ENCODE assay signal across 8 mouse cellular contexts in the genomic region with DNA sequence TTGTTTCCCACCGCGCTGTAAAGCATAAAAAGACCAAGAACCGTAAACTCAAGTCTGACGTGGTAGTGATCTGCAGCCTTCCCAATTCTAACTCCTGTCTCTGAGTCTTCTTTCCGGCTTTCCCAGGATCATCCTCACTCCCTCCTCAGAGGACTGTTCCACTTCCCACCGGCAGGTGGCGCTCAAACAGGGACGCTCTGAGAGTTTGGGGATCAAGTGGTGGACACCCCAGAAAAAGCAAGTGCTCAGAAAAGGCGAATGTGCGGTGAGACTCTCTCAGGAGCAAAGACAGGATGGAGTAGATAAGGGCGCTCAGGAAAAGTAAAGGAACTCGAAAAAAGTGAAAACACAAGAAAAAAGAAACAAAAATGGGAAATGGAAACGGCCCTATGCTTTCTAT. TPM values are rescaled to one million over a fixed set of nuclear protein-coding genes. Genes with fewer than 3 reads are reported as not detected.
A peak's percentile ranks its signal among the peaks of the same experiment; 100 is the strongest.
DNase-seq lines count a peak whose midpoint lies in the region; ATAC-seq and TF ChIP-seq lines count a peak whose summit lies in the region.

No protein-coding gene starts in this region.

- TF ChIP-seq EP300 in heart, postnatal 0 days (IDR thresholded peaks at IDR 0.05; ENCODE audit: low read depth), result no peak

- H3K9ac ChIP-seq in heart, postnatal 0 days (replicated peaks; ENCODE audit: low read depth, low read length), result no peak overlapping the region
- no peak overlapping the region for H3K9ac ChIP-seq in lung, embryonic 16.5 days (ENCODE audit: low read length)

- no peaks in the 10 kb centered on the region for H3K9me3 ChIP-seq in G1E (replicated peaks)
- H3K9me3 ChIP-seq in heart, postnatal 0 days (replicated peaks; ENCODE audit: control insufficient read depth, low read length), result no peaks in the 10 kb centered on the region
- no peaks in the 10 kb centered on the region for H3K9me3 ChIP-seq in lung, embryonic 16.5 days (ENCODE audit: control insufficient read depth, low read length)

- H3K4me3 ChIP-seq in G1E (ENCODE audit: low read depth, low read length), result no peak overlapping the region
- no peak overlapping the region for H3K4me3 ChIP-seq in embryonic fibroblast, embryonic 13.5 days (ENCODE audit: insufficient read depth, low read length)
- peak overlapping the region; percentile 35 for H3K4me3 ChIP-seq in heart, postnatal 0 days (ENCODE audit: low read depth, low read length)
- H3K4me3 ChIP-seq in lung, embryonic 16.5 days (ENCODE audit: low read length), result peak overlapping the region; percentile 29

- H3K4me1 ChIP-seq in G1E (ENCODE audit: insufficient read depth, low read depth, low read length), result no peaks in the 10 kb centered on the region
- no peaks in the 10 kb centered on the region for H3K4me1 ChIP-seq in embryonic fibroblast, embryonic 13.5 days (ENCODE audit: control insufficient read depth, insufficient read depth, low read length)
- H3K4me1 ChIP-seq in heart, postnatal 0 days (ENCODE audit: control insufficient read depth, insufficient read depth), result no peaks in the 10 kb centered on the region
- peaks cover 5% of the 10 kb centered on the region; the same call in 1 of the 2 replicates for H3K4me1 ChIP-seq in lung, embryonic 16.5 days (replicated peaks; ENCODE audit: control insufficient read depth, insufficient read depth, low read length)

- peak overlapping the region; percentile 58 for H3K4me2 ChIP-seq in heart, postnatal 0 days (ENCODE audit: low read depth, low read length)
- peak overlapping the region; percentile 55 for H3K4me2 ChIP-seq in lung, embryonic 16.5 days (ENCODE audit: low read depth, low read length)

- no peak for TF ChIP-seq POLR2A in brain, embryonic 14.5 days (IDR thresholded peaks at IDR 0.05; ENCODE audit: borderline replicate concordance, extremely low read depth, insufficient read depth, insufficient read length, poor library complexity, severe bottlenecking)
- no peak for TF ChIP-seq POLR2A in embryonic fibroblast, embryonic 13.5 days (IDR thresholded peaks at IDR 0.05; ENCODE audit: low read depth, low read length)

- peak; percentile 56 for DNase-seq in G1E (ENCODE audit: low spot score)
- DNase-seq in brain, embryonic 14.5 days (ENCODE audit: low read depth), result peak; percentile 59
- DNase-seq in heart, postnatal 0 days (ENCODE audit: low spot score), result peak; percentile 34
- peak; percentile 37 to 82 for DNase-seq in kidney, postnatal 36 days
- DNase-seq in retina, postnatal 7 days (ENCODE audit: low read depth, low spot score), result peak; percentile 33
- peak; percentile 33 to 43 for DNase-seq in urinary bladder, postnatal 36 days (ENCODE audit: low spot score in 2 of 2)

- peaks cover 9% of the 10 kb centered on the region for H3K36me3 ChIP-seq in G1E (replicated peaks)
- H3K36me3 ChIP-seq in heart, postnatal 0 days (replicated peaks; ENCODE audit: control insufficient read depth, insufficient read depth, low read length), result no peaks in the 10 kb centered on the region
- no peaks in the 10 kb centered on the region; the same call in 1 of the 2 replicates for H3K36me3 ChIP-seq in lung, embryonic 16.5 days (ENCODE audit: control insufficient read depth, insufficient read depth, low read length)

- peak; percentile 80 for TF ChIP-seq CTCF in G1E (IDR thresholded peaks at IDR 0.05; ENCODE audit: low read depth, low read length)
- TF ChIP-seq CTCF in brain, embryonic 14.5 days (IDR thresholded peaks at IDR 0.05; ENCODE audit: borderline replicate concordance, extremely low read depth, insufficient read depth, insufficient read length), result peak; percentile 95
- peak; percentile 82; the same call in 1 of the 2 replicates for TF ChIP-seq CTCF in embryonic fibroblast, embryonic 13.5 days (IDR thresholded peaks at IDR 0.05; ENCODE audit: borderline replicate concordance, insufficient read depth, low read length)
- peak; percentile 89 for TF ChIP-seq CTCF in heart, postnatal 0 days (IDR thresholded peaks at IDR 0.05; ENCODE audit: low read depth)

- ATAC-seq in G1E (ENCODE audit: extremely low read depth, insufficient number of reproducible peaks, low FRiP score, poor library complexity, severe bottlenecking), result no peak; the same call in 1 of the 2 replicates
- ATAC-seq in heart, postnatal 0 days (ENCODE audit: insufficient read depth, low read depth), result 0 out of 2 replicates have a peak, but pooled peaks have one; percentile 35
- 0 out of 2 replicates have a peak, but pooled peaks have one; percentile 44 for ATAC-seq in lung, embryonic 16.5 days (ENCODE audit: low read depth)

- H3K27ac ChIP-seq in embryonic fibroblast, embryonic 13.5 days (ENCODE audit: insufficient read depth, low read length), result no peak overlapping the region
- H3K27ac ChIP-seq in heart, postnatal 0 days (ENCODE audit: low read depth), result no peak overlapping the region
- no peak overlapping the region for H3K27ac ChIP-seq in lung, embryonic 16.5 days (ENCODE audit: low read length)

- no peaks in the 10 kb centered on the region for H3K27me3 ChIP-seq in G1E (ENCODE audit: insufficient read depth, low read length)
- no peaks in the 10 kb centered on the region for H3K27me3 ChIP-seq in heart, postnatal 0 days (ENCODE audit: control insufficient read depth, insufficient read depth, low read length)
- H3K27me3 ChIP-seq in lung, embryonic 16.5 days (ENCODE audit: control insufficient read depth, insufficient read depth, low read depth, low read length), result no peaks in the 10 kb centered on the region

- 19% methylated on average over 13 of the region's 13 CpGs for WGBS in heart, postnatal 0 days
- WGBS in lung, embryonic 16.5 days, result 26% methylated on average over 13 of the region's 13 CpGs

RNA-seq across cellular contexts. Expression of a gene that starts 39.4 kb away (rescaled TPM):
- total RNA-seq in G1E (2014; fragmentation: Nextera tagmentation) (115 and 130 TPM in 2 replicates), G1E (2017) (118 and 119 TPM in 2 replicates)
- polyA plus RNA-seq in G1E (2012), result 154 and 164 TPM in 2 replicates
- polyA plus RNA-seq in brain, embryonic 14.5 days (2012; rRNA removed), result 138 and 144 TPM in 2 replicates
- polyA plus RNA-seq in embryonic fibroblast, embryonic 13.5 days (2011; ENCODE audit: insufficient read length, low read depth, missing spikeins), result 109 and 118 TPM in 2 replicates
- total RNA-seq in heart, postnatal 0 days (2014; rRNA removed; ENCODE audit: low replicate concordance), result 24.5 and 45.6 TPM in 2 replicates
- polyA plus RNA-seq in heart, postnatal 0 days (2015; fragmentation: Nextera tagmentation; extraction: Ambion mirVana), result 278 TPM in 2 replicates
- 223 and 224 TPM in 2 replicates for polyA plus RNA-seq in lung, embryonic 16.5 days (2015; fragmentation: Nextera tagmentation; extraction: Ambion mirVana)

Comparison
In these comparisons a context has a peak if more than half of its experiments do, and no peak if none do; other contexts are left out.
1. H3K4me3 ChIP-seq: peak in heart, postnatal 0 days (single experiment) and lung, embryonic 16.5 days (single experiment); none in G1E (single experiment) and embryonic fibroblast, embryonic 13.5 days (single experiment).
2. Peak in every context shown above with its lines, with median percentiles within 50 percentile points of each other: DNase-seq and CTCF ChIP-seq.